21 mouse cellular contexts compared by ENCODE assay signal in the genomic region with DNA sequence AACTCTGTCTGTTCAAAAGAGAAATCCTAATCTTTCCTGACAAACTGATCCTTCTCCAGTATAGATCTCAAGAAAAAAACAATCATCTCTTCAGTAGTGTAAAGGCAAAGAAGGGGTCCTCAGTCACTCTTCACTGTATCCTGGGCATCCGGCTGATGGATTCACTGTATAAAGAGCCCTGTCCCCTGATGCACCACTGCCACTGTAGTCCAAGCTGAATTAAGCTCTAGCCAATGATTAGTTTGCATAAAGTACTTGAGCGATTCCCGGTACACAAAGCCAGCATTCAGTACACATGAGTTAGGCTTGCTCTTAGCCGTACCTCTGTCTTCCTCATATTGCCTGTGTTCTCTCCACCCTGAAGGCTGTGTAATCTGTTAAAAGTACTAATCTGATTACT.
DNase-seq lines count a peak whose midpoint lies in the region; ATAC-seq lines count a peak whose summit lies in the region.
"Had no signal": no experiment of that assay in that cellular context is flagged by ENCODE, and none has a peak within 500 bp of the region (broad histone marks: within the 10 kb centered on the region; RNA-seq: fewer than 3 reads in every experiment).

No protein-coding gene starts in this region.

- WGBS in forebrain, embryonic 11.5 days: 12% methylated on average over 4 of the region's 4 CpGs
- WGBS in forebrain, embryonic 15.5 days: 14% methylated on average over 4 of the region's 4 CpGs
- 17% methylated on average over 4 of the region's 4 CpGs for WGBS in midbrain, embryonic 11.5 days

- 0 out of 2 replicates have a peak, but pooled peaks have one; percentile 27 for ATAC-seq in forebrain, embryonic 11.5 days (replicated peaks; ENCODE audit: low FRiP score)
- ATAC-seq in forebrain, embryonic 15.5 days (replicated peaks): no peak
- no peak for ATAC-seq in midbrain, embryonic 11.5 days (ENCODE audit: low FRiP score)
- ATAC-seq: inflammation-experienced regulatory T-cells, adult 6 months had no signal

- no peak overlapping the region; the same call in 1 of the 2 replicates for H3K9ac ChIP-seq in forebrain, embryonic 11.5 days (ENCODE audit: low read length)
- no peak overlapping the region for H3K9ac ChIP-seq in forebrain, embryonic 15.5 days (replicated peaks)
- H3K9ac ChIP-seq in midbrain, embryonic 11.5 days (ENCODE audit: low read length): no peak overlapping the region; the same call in 1 of the 2 replicates
- H3K9ac ChIP-seq: limb, embryonic 15.5 days had no signal

- no peak overlapping the region for H3K27ac ChIP-seq in forebrain, embryonic 11.5 days (ENCODE audit: low read depth, low read length)
- H3K27ac ChIP-seq in forebrain, embryonic 15.5 days (replicated peaks): no peak overlapping the region
- peak overlapping the region; percentile 10 for H3K27ac ChIP-seq in midbrain, embryonic 11.5 days (ENCODE audit: low read depth, low read length)
- H3K27ac ChIP-seq: layer of hippocampus, adult 2 months; limb, embryonic 15.5 days had no signal

- H3K4me2 ChIP-seq in forebrain, embryonic 11.5 days (ENCODE audit: low read depth, low read length, severe bottlenecking): no peak overlapping the region
- no peak overlapping the region for H3K4me2 ChIP-seq in forebrain, embryonic 15.5 days (replicated peaks)
- no peak overlapping the region for H3K4me2 ChIP-seq in midbrain, embryonic 11.5 days
- H3K4me2 ChIP-seq: heart, embryonic 11.5 days; limb, embryonic 15.5 days had no signal

- peaks cover 9% of the 10 kb centered on the region for H3K4me1 ChIP-seq in forebrain, embryonic 11.5 days (replicated peaks; ENCODE audit: control insufficient read depth, insufficient read depth, low read length)
- H3K4me1 ChIP-seq in forebrain, embryonic 15.5 days: peaks cover 19% of the 10 kb centered on the region
- peaks cover 13% of the 10 kb centered on the region for H3K4me1 ChIP-seq in midbrain, embryonic 11.5 days (ENCODE audit: control insufficient read depth, insufficient read depth, low read length)

- H3K36me3 ChIP-seq in forebrain, embryonic 11.5 days (ENCODE audit: control insufficient read depth, insufficient read depth, low read length): no peaks in the 10 kb centered on the region
- no peaks in the 10 kb centered on the region for H3K36me3 ChIP-seq in forebrain, embryonic 15.5 days
- no peaks in the 10 kb centered on the region for H3K36me3 ChIP-seq in midbrain, embryonic 11.5 days (ENCODE audit: control insufficient read depth, insufficient read depth, low read length)
- H3K36me3 ChIP-seq: limb, embryonic 15.5 days had no signal

- no peaks in the 10 kb centered on the region for H3K27me3 ChIP-seq in forebrain, embryonic 11.5 days (ENCODE audit: control insufficient read depth, insufficient read depth, low read length)
- H3K27me3 ChIP-seq in forebrain, embryonic 15.5 days: no peaks in the 10 kb centered on the region
- no peaks in the 10 kb centered on the region for H3K27me3 ChIP-seq in midbrain, embryonic 11.5 days (ENCODE audit: control insufficient read depth, insufficient read depth, low read length)
- H3K27me3 ChIP-seq: limb, embryonic 15.5 days had no signal

- no peak for DNase-seq in forebrain, embryonic 11.5 days (ENCODE audit: low spot score)
- DNase-seq in ES-CJ7 (ENCODE audit: low read depth, low spot score) (peak; percentile 10), R1 (ENCODE audit: low read depth, low spot score) (peak; percentile 13)
- peak; percentile 86 for DNase-seq in midbrain, embryonic 11.5 days (ENCODE audit: low spot score, missing footprints)
- DNase-seq in gastrocnemius, postnatal 10 days: no peak
- DNase-seq in heart, postnatal 4 days: no peak
- DNase-seq in right cerebral cortex, postnatal 36 days (ENCODE audit: low spot score in 2 of 2): no peak
- DNase-seq: adrenal gland, postnatal 36 days; cerebellum, adult 18-20 months; cerebellum, postnatal 36 days; heart, postnatal 10 days; kidney, adult 2 months; kidney, postnatal 14 days; lung, postnatal 10 days; right cerebral cortex, postnatal 14 days; thymus, postnatal 4 days had no signal

- peaks cover 3% of the 10 kb centered on the region; the same call in 1 of the 2 replicates for H3K9me3 ChIP-seq in forebrain, embryonic 11.5 days (ENCODE audit: control insufficient read depth, low read length)
- H3K9me3 ChIP-seq in forebrain, embryonic 15.5 days: 0 out of 2 replicates have a peak, but pooled peaks cover 3% of the 10 kb centered on the region
- H3K9me3 ChIP-seq in midbrain, embryonic 11.5 days (ENCODE audit: control insufficient read depth, low read length): no peaks in the 10 kb centered on the region; the same call in 1 of the 2 replicates
- H3K9me3 ChIP-seq: limb, embryonic 15.5 days had no signal

- no peak overlapping the region for H3K4me3 ChIP-seq in forebrain, embryonic 11.5 days (ENCODE audit: low read depth, low read length)
- H3K4me3 ChIP-seq in forebrain, embryonic 15.5 days: no peak overlapping the region
- no peak overlapping the region for H3K4me3 ChIP-seq in midbrain, embryonic 11.5 days (ENCODE audit: low read depth, low read length)
- H3K4me3 ChIP-seq: layer of hippocampus, adult 2 months; limb, embryonic 15.5 days had no signal

Comparison
In these comparisons a context has a peak if more than half of its experiments do, and no peak if none do; other contexts are left out.
1. DNase-seq: peak in ES-CJ7 (single experiment), R1 (single experiment) and midbrain, embryonic 11.5 days (single experiment); none in forebrain, embryonic 11.5 days (single experiment), gastrocnemius, postnatal 10 days (single experiment), heart, postnatal 4 days (single experiment) and right cerebral cortex, postnatal 36 days (0 of 2).